Mouse (Mus musculus): ENCODE measurements around the gene Plekhj1. TPM values are rescaled to one million over a fixed set of nuclear protein-coding genes. Genes with fewer than 3 reads are reported as not detected.
"Not testable (repeated sequence)": the region's sequence is repeated elsewhere in the genome, so short reads cannot be mapped to it uniquely, and the experiment has no call there.

Gene Plekhj1
- polyA plus RNA-seq, 1 experiment from 2014 or later = 128 TPM

- H3K27me3 ChIP-seq = peaks cover 4% of the 10 kb centered on the region; the same call in 1 of the 2 replicates
- peaks cover 11% of the 10 kb centered on the region for H3K4me1 ChIP-seq (replicated peaks)
- no peak overlapping the region for H3K9ac ChIP-seq
- H3K36me3 ChIP-seq = peaks cover under 1% of the 10 kb centered on the region; the same call in 1 of the 2 replicates
- no peaks in the 10 kb centered on the region for H3K9me3 ChIP-seq
- H3K4me2 ChIP-seq = no peak overlapping the region
- H3K27ac ChIP-seq = no peak overlapping the region
- WGBS = 97% methylated on average over 1 of the region's 1 CpGs
- H3K4me3 ChIP-seq = no peak overlapping the region
- no peak for ATAC-seq (ENCODE audit: low FRiP score)
Measured at GRCm38 (mm10) chr10:80823316-80823715, 24.9 kb upstream of the Plekhj1 start.

- Histone ChIP-seq H3K36me3 (no peaks in the 10 kb centered on the region), H3K4me3 (no peak overlapping the region), H3K9me3 (no peaks in the 10 kb centered on the region), H3K4me2 (no peak overlapping the region), H3K4me1 (replicated peaks) (peaks cover 3% of the 10 kb centered on the region), H3K9ac (no peak overlapping the region), H3K27ac (no peak overlapping the region), H3K27me3 (peaks cover 4% of the 10 kb centered on the region; the same call in 1 of the 2 replicates)
- ATAC-seq (ENCODE audit: low FRiP score) = no peak
- WGBS = 92% methylated on average over 5 of the region's 5 CpGs
Measured at GRCm38 (mm10) chr10:80822528-80822927, 24.1 kb upstream of the Plekhj1 start.

GRCm38 (mm10) chr10:80821991-80822390 lies 23.6 kb upstream of the Plekhj1 start:
- WGBS = 44% methylated on average over 2 of the region's 2 CpGs
- no peaks in the 10 kb centered on the region for H3K4me1 ChIP-seq (replicated peaks)
- ATAC-seq (ENCODE audit: low FRiP score) = no peak
- no peaks in the 10 kb centered on the region for H3K36me3 ChIP-seq
- no peak overlapping the region for H3K4me3 ChIP-seq
- H3K27me3 ChIP-seq = peaks cover 4% of the 10 kb centered on the region; the same call in 1 of the 2 replicates
- H3K4me2 ChIP-seq = no peak overlapping the region
- no peak overlapping the region for H3K9ac ChIP-seq
- H3K27ac ChIP-seq = no peak overlapping the region
- H3K9me3 ChIP-seq = no peaks in the 10 kb centered on the region

- 43% methylated on average over 3 of the region's 3 CpGs for WGBS
- no peaks in the 10 kb centered on the region for H3K4me1 ChIP-seq (replicated peaks)
- ATAC-seq (ENCODE audit: low FRiP score) = no peak
Measured at GRCm38 (mm10) chr10:80819406-80819805, 21.0 kb upstream of the Plekhj1 start.

GRCm38 (mm10) chr10:80818599-80819281 lies 20.3 kb upstream of the Plekhj1 start:
- Histone ChIP-seq H3K27me3 (peaks cover 4% of the 10 kb centered on the region; the same call in 1 of the 2 replicates), H3K4me3 (no peak overlapping the region), H3K4me1 (replicated peaks) (no peaks in the 10 kb centered on the region), H3K4me2 (no peak overlapping the region), H3K9ac (0 out of 2 replicates have a peak overlapping the region, but pooled peaks have one; percentile 6), H3K9me3 (no peaks in the 10 kb centered on the region), H3K27ac (no peak overlapping the region), H3K36me3 (no peaks in the 10 kb centered on the region)
- WGBS = 52% methylated on average over 6 of the region's 6 CpGs
- no peak for ATAC-seq (ENCODE audit: low FRiP score)

More at GRCm38 (mm10) chr10:80819406-80819805, 21.0 kb upstream of the Plekhj1 start:
- no peaks in the 10 kb centered on the region for H3K9me3 ChIP-seq
- no peaks in the 10 kb centered on the region for H3K36me3 ChIP-seq
- peaks cover 4% of the 10 kb centered on the region; the same call in 1 of the 2 replicates for H3K27me3 ChIP-seq
- H3K4me3 ChIP-seq = no peak overlapping the region
- 0 out of 2 replicates have a peak overlapping the region, but pooled peaks have one; percentile 6 for H3K9ac ChIP-seq
- H3K27ac ChIP-seq = no peak overlapping the region
- H3K4me2 ChIP-seq = no peak overlapping the region

GRCm38 (mm10) chr10:80817955-80818354 lies 19.5 kb upstream of the Plekhj1 start:
- 80% methylated on average over 7 of the region's 7 CpGs for WGBS

GRCm38 (mm10) chr10:80817164-80817563 lies 18.7 kb upstream of the Plekhj1 start:
- Histone ChIP-seq H3K4me1 (replicated peaks) (no peaks in the 10 kb centered on the region), H3K9me3 (no peaks in the 10 kb centered on the region), H3K4me3 (no peak overlapping the region), H3K36me3 (no peaks in the 10 kb centered on the region), H3K27me3 (peaks cover 8% of the 10 kb centered on the region), H3K4me2 (no peak overlapping the region), H3K27ac (no peak overlapping the region), H3K9ac (no peak overlapping the region)
- WGBS = 74% methylated on average over 2 of the region's 2 CpGs
- no peak for ATAC-seq (ENCODE audit: low FRiP score)

More at GRCm38 (mm10) chr10:80817955-80818354, 19.5 kb upstream of the Plekhj1 start:
- not testable (repeated sequence) for H3K9me3 ChIP-seq; H3K4me3 ChIP-seq; H3K4me1 ChIP-seq (replicated peaks); H3K9ac ChIP-seq; H3K4me2 ChIP-seq; H3K36me3 ChIP-seq; H3K27ac ChIP-seq; ATAC-seq (ENCODE audit: low FRiP score); H3K27me3 ChIP-seq

GRCm38 (mm10) chr10:80816303-80816702 lies 17.9 kb upstream of the Plekhj1 start:
- not testable (repeated sequence) for H3K27me3 ChIP-seq
- 83% methylated on average over 3 of the region's 3 CpGs for WGBS

GRCm38 (mm10) chr10:80814800-80815199 lies 16.4 kb upstream of the Plekhj1 start:
- H3K27ac ChIP-seq = no peak overlapping the region
- peaks cover 21% of the 10 kb centered on the region for H3K27me3 ChIP-seq
- 65% methylated on average over 7 of the region's 7 CpGs for WGBS
- no peak for ATAC-seq (ENCODE audit: low FRiP score)
- peaks cover 6% of the 10 kb centered on the region for H3K4me1 ChIP-seq (replicated peaks)
- H3K9me3 ChIP-seq = no peaks in the 10 kb centered on the region
- H3K36me3 ChIP-seq = no peaks in the 10 kb centered on the region
- no peak overlapping the region for H3K4me2 ChIP-seq
- no peak overlapping the region for H3K4me3 ChIP-seq
- no peak overlapping the region for H3K9ac ChIP-seq

More at GRCm38 (mm10) chr10:80816303-80816702, 17.9 kb upstream of the Plekhj1 start:
- not testable (repeated sequence) for H3K9me3 ChIP-seq; ATAC-seq (ENCODE audit: low FRiP score); H3K4me3 ChIP-seq; H3K36me3 ChIP-seq; H3K27ac ChIP-seq; H3K4me2 ChIP-seq; H3K4me1 ChIP-seq (replicated peaks); H3K9ac ChIP-seq

- peak within 1 kb of the TSS; percentile 46; the same call in 1 of the 2 replicates for H3K9ac ChIP-seq
- no peaks in the 10 kb centered on the region for H3K36me3 ChIP-seq
- no peak within 1 kb of the TSS for H3K27ac ChIP-seq
- H3K9me3 ChIP-seq = no peaks in the 10 kb centered on the region
- H3K27me3 ChIP-seq = peaks cover 32% of the 10 kb centered on the region
- no peak within 1 kb of the TSS for H3K4me2 ChIP-seq
- ATAC-seq (ENCODE audit: low FRiP score) = no peak
- 80% methylated on average over 4 of the region's 4 CpGs for WGBS
- H3K4me3 ChIP-seq = no peak within 1 kb of the TSS
- H3K4me1 ChIP-seq (replicated peaks) = peaks cover 17% of the 10 kb centered on the region
Measured at GRCm38 (mm10) chr10:80813366-80813765, 14.9 kb upstream of the Plekhj1 start, which contains the start of gene Jsrp1. Gene Jsrp1, minus strand, starts transcription at chr10:80813498.

- Histone ChIP-seq H3K4me3 (no peak overlapping the region), H3K4me1 (replicated peaks) (peaks cover 26% of the 10 kb centered on the region), H3K9ac (peak overlapping the region; percentile 46), H3K27ac (no peak overlapping the region), H3K27me3 (peaks cover 36% of the 10 kb centered on the region), H3K4me2 (no peak overlapping the region), H3K36me3 (no peaks in the 10 kb centered on the region), H3K9me3 (no peaks in the 10 kb centered on the region)
- WGBS = 67% methylated on average over 5 of the region's 5 CpGs
- no peak for ATAC-seq (ENCODE audit: low FRiP score)
Measured at GRCm38 (mm10) chr10:80812391-80813041, 14.1 kb upstream of the Plekhj1 start.

- Histone ChIP-seq H3K4me3 (no peak overlapping the region; the same call in 1 of the 2 replicates), H3K9ac (0 out of 2 replicates have a peak overlapping the region, but pooled peaks have one; percentile 29), H3K27me3 (peaks cover 47% of the 10 kb centered on the region), H3K36me3 (peaks cover 4% of the 10 kb centered on the region), H3K4me2 (no peak overlapping the region), H3K27ac (no peak overlapping the region), H3K4me1 (replicated peaks) (peaks cover 46% of the 10 kb centered on the region), H3K9me3 (no peaks in the 10 kb centered on the region)
- WGBS = 7% methylated on average over 20 of the region's 20 CpGs
- no peak for ATAC-seq (ENCODE audit: low FRiP score)
Measured at GRCm38 (mm10) chr10:80810084-80810483, 11.7 kb upstream of the Plekhj1 start.
